Mouse (Mus musculus): ENCODE measurements around the gene H2-M10.1.
"Not testable (repeated sequence)": the region's sequence is repeated elsewhere in the genome, so short reads cannot be mapped to it uniquely, and the experiment has no call there.

Gene H2-M10.1

GRCm38 (mm10) chr17:36326055-36326454, at the start of gene H2-M10.1:
Gene H2-M10.1 (minus strand): TSS chr17:36326155.
- DNase-seq (ENCODE audit: low read depth, low spot score), result no peak

- not testable (repeated sequence) for DNase-seq (ENCODE audit: low read depth, low spot score)
These were observed 42.4 kb upstream of the H2-M10.1 start, which contains the start of gene H2-M10.3 for GRCm38 (mm10) chr17:36368317-36368716. Gene H2-M10.3 (minus strand): TSS chr17:36368417.

- not testable (repeated sequence) for DNase-seq (ENCODE audit: low read depth, low spot score)
These were observed 36.4 kb upstream of the H2-M10.1 start for GRCm38 (mm10) chr17:36362404-36362803.

- peak; percentile 17 for DNase-seq (ENCODE audit: low read depth, low spot score)
These were observed 31.6 kb upstream of the H2-M10.1 start for GRCm38 (mm10) chr17:36357512-36357911.

GRCm38 (mm10) chr17:36355763-36356162, 29.8 kb upstream of the H2-M10.1 start:
- no peak for DNase-seq (ENCODE audit: low read depth, low spot score)

- DNase-seq (ENCODE audit: low read depth, low spot score), result peak; percentile 44
These were observed 29.4 kb upstream of the H2-M10.1 start for GRCm38 (mm10) chr17:36355343-36355742.

- no peak for DNase-seq (ENCODE audit: low read depth, low spot score)
These were observed 10.2 kb downstream of the H2-M10.1 start for GRCm38 (mm10) chr17:36315689-36316253.

GRCm38 (mm10) chr17:36315041-36315688, 10.8 kb downstream of the H2-M10.1 start:
- peak; percentile 51 for DNase-seq (ENCODE audit: low read depth, low spot score)

GRCm38 (mm10) chr17:36314511-36314910, 11.4 kb downstream of the H2-M10.1 start:
- DNase-seq (ENCODE audit: low read depth, low spot score), result peak; percentile 32

GRCm38 (mm10) chr17:36309293-36309692, 16.7 kb downstream of the H2-M10.1 start:
- DNase-seq (ENCODE audit: low read depth, low spot score), result no peak

GRCm38 (mm10) chr17:36308855-36309254, 17.1 kb downstream of the H2-M10.1 start:
- DNase-seq (ENCODE audit: low read depth, low spot score), result not testable (repeated sequence)

GRCm38 (mm10) chr17:36286390-36286789, 39.6 kb downstream of the H2-M10.1 start, which contains the start of gene H2-M10.2:
Gene H2-M10.2 (minus strand): TSS chr17:36286490.
- no peak for DNase-seq (ENCODE audit: low read depth, low spot score)

GRCm38 (mm10) chr17:36281521-36282245, 44.3 kb downstream of the H2-M10.1 start:
- DNase-seq (ENCODE audit: low read depth, low spot score), result no peak

GRCm38 (mm10) chr17:36274776-36275175, 51.2 kb downstream of the H2-M10.1 start:
- DNase-seq (ENCODE audit: low read depth, low spot score), result no peak

GRCm38 (mm10) chr17:36273796-36274195, 52.2 kb downstream of the H2-M10.1 start:
- no peak for DNase-seq (ENCODE audit: low read depth, low spot score)
